Mouse (Mus musculus): ENCODE data around the gene Myo9b. TPM values are rescaled to one million over a fixed set of nuclear protein-coding genes. Genes with fewer than 3 reads are reported as not detected.
"Not testable (repeated sequence)": the region's sequence is repeated elsewhere in the genome, so short reads cannot be mapped to it uniquely, and the experiment has no call there.

The Myo9b gene
- polyA plus RNA-seq (2016; fragmentation: Nextera tagmentation; extraction: Ambion mirVana), result 28.8 and 37.1 TPM in 2 replicates

DNA sequence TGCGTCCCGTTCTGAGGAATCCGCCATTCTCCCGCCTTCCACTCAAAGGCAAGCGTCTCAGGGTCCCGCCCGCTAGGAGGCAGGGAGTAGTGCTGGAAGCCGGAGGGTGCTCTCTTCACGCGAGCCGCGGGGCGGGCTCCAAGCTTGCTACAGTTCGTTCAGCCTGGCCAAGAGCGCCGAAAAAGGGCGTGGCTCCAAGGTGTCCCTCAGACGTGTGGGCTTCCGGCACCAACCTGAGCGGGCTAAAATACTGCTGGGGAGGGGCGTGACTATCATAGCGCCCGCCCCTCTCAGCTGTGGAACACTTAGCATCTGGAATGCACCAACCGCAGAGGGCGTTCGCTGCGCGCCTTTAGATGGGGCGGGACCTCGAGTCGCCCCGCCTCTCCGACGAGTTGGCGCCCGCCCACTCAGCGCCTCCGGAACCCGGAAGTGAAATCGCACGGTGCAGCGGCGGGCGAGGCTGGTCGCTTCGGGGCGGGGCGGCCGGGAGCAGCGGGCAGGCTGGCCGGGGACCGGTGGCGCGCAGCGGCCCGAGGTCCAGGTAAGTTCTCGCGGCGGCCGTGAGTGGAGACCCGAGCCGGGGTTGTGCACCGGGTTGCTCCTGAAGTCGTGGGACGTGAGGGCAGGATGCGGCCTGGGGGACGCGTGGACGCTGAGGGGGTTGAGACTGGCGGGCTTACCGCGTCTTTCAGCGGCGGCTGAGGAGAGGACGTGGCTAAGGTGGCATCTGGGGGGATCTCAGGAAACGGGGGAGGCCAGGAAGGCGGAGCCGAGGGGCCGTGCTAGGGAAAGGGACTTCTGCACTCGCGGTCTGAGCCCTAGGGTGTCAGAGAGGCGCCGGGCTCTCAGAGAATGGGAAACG is at the start of gene Myo9b, which contains the start of gene Haus8:
Myo9b (plus strand) TSS at position 429 of the 865 bp plus-strand sequence.
Haus8 (minus strand) TSS at position 649 of the 865 bp plus-strand sequence.
- Histone ChIP-seq H3K4me1 (replicated peaks) (peaks cover 23% of the 10 kb centered on the region), H3K4me3 (replicated peaks) (peak within 1 kb of the TSS; percentile 78), H3K9ac (replicated peaks) (peak within 1 kb of the TSS; percentile 76), H3K27me3 (no peaks in the 10 kb centered on the region), H3K4me2 (peak within 1 kb of the TSS; percentile 81), H3K36me3 (peaks cover 16% of the 10 kb centered on the region; the same call in 1 of the 2 replicates), H3K9me3 (no peaks in the 10 kb centered on the region), H3K27ac (peak within 1 kb of the TSS; percentile 84)
- peak; percentile 99 for ATAC-seq (ENCODE audit: insufficient number of reproducible peaks, insufficient read depth, low FRiP score, low TSS enrichment, low read depth)
- WGBS, result under 1% methylated on average over 84 of the region's 84 CpGs

DNA sequence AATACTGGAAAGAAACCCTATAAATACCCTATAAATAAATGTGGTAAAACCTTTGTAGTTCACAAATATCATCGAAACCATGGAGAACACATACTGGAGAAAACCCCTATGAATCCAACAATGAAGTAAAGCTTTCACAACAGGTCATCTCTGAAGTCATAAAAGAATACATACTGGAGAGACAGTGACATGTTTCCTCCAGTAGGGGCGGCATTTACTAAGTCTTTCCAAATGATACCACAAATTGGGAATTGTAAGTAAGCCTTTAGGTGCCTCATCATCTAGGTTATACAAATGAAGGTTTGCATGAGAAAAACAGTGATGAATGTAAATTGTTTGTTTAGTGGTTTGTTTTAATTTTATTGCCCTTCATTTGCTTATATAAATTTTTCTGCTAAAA is 48.0 kb upstream of the Myo9b start:
- Histone ChIP-seq H3K9me3 (no peaks in the 10 kb centered on the region), H3K27ac (no peak overlapping the region), H3K4me3 (replicated peaks) (no peak overlapping the region), H3K4me2 (no peak overlapping the region), H3K4me1 (replicated peaks) (no peaks in the 10 kb centered on the region), H3K36me3 (no peaks in the 10 kb centered on the region), H3K9ac (replicated peaks) (no peak overlapping the region), H3K27me3 (no peaks in the 10 kb centered on the region)
- WGBS, result 50% methylated on average over 2 of the region's 2 CpGs
- ATAC-seq (ENCODE audit: insufficient number of reproducible peaks, insufficient read depth, low FRiP score, low TSS enrichment, low read depth), result no peak

DNA sequence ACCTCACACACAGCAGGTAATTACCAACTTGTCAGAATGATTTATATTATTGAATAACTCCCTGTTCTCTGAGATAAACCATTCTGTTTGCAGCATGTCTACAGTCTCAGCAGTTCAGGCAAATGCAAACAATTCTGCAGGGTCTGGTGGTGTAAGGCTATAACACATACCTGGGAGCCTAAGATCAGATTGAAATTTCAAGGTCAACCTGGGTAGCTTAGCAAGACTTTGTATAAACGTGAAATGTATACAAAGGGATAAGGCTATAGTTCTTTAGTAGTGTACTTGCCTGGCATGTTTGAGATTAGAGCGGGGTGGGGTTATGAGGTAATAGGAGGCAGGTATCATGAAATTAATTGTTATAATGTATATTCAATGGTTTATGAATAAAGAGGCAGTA is 29.8 kb upstream of the Myo9b start:
- Histone ChIP-seq H3K4me1 (replicated peaks) (no peaks in the 10 kb centered on the region), H3K27me3 (no peaks in the 10 kb centered on the region), H3K4me2 (no peak overlapping the region), H3K4me3 (replicated peaks) (no peak overlapping the region), H3K9me3 (no peaks in the 10 kb centered on the region), H3K9ac (replicated peaks) (no peak overlapping the region), H3K36me3 (no peaks in the 10 kb centered on the region), H3K27ac (no peak overlapping the region)
- 85% methylated on average over 2 of the region's 2 CpGs for WGBS
- no peak for ATAC-seq (ENCODE audit: insufficient number of reproducible peaks, insufficient read depth, low FRiP score, low TSS enrichment, low read depth)

DNA sequence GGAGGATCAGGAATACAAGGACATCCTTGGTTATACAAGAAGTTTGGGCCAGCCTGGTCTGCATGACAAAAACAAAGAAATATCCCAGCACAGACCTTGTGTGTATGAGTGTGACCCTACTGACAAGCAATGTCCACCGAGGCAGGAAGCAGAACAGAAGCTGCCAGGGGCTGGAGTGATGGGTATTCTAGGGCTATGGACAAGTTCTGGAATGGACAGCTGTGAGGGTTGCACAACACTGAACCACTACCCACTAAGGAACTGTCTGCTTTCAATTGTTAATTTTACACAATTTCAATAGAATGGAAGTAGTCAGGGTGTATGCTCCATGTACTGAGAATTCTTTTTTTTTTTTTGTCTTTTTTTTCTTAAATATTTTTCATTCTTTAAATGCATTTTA is 24.3 kb upstream of the Myo9b start:
- no peak for ATAC-seq (ENCODE audit: insufficient number of reproducible peaks, insufficient read depth, low FRiP score, low TSS enrichment, low read depth)
- Histone ChIP-seq H3K9ac (replicated peaks) (no peak overlapping the region), H3K4me2 (no peak overlapping the region), H3K27ac (no peak overlapping the region), H3K36me3 (peaks cover 26% of the 10 kb centered on the region), H3K4me3 (replicated peaks) (no peak overlapping the region), H3K27me3 (no peaks in the 10 kb centered on the region), H3K4me1 (replicated peaks) (no peaks in the 10 kb centered on the region), H3K9me3 (no peaks in the 10 kb centered on the region)
- 88% methylated on average over 1 of the region's 1 CpGs for WGBS

DNA sequence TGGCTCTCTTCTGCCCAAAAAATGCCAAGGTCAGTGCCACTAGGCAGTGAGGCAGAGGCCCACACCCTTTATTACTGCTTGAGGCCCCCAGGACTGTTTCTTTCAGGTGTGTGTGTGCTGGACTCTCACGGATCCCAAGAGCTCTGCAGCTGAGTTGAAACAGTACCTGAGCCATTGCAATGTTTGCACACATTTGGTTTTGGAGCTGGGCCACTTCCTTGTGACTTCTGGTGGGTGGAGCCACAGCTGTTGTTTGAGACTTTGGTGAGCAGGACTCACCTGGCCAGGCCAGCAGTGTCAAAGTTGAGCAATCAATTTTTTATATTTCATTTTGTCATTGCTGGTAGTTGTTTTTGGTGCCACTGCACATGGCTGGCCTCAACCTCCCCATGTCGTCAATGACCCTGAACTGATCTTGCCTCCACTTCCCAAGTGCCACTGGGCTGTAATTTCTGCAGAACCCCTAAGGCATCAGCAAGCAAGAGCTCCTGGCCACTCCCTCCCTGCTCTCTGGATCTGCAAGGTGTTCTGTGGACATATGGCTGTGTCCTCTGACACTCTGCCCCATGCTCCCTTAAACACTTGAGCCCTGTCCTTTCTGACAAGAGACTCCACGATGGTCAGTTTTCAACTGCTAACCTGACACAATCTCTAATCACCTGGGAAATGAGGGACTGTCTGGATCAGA is 15.8 kb upstream of the Myo9b start:
- H3K27ac ChIP-seq, result no peak overlapping the region
- no peak overlapping the region for H3K9ac ChIP-seq (replicated peaks)
- H3K4me2 ChIP-seq, result no peak overlapping the region
- 95% methylated on average over 3 of the region's 3 CpGs for WGBS
- ATAC-seq (ENCODE audit: insufficient number of reproducible peaks, insufficient read depth, low FRiP score, low TSS enrichment, low read depth), result no peak
- no peak overlapping the region for H3K4me3 ChIP-seq (replicated peaks)
- H3K4me1 ChIP-seq (replicated peaks), result no peaks in the 10 kb centered on the region
- no peaks in the 10 kb centered on the region for H3K27me3 ChIP-seq
- H3K9me3 ChIP-seq, result no peaks in the 10 kb centered on the region
- peaks cover 69% of the 10 kb centered on the region for H3K36me3 ChIP-seq

- no peaks in the 10 kb centered on the region for H3K9me3 ChIP-seq
- ATAC-seq (ENCODE audit: insufficient number of reproducible peaks, insufficient read depth, low FRiP score, low TSS enrichment, low read depth), result no peak
- H3K4me3 ChIP-seq (replicated peaks), result no peak overlapping the region
- H3K4me1 ChIP-seq (replicated peaks), result no peaks in the 10 kb centered on the region
- H3K9ac ChIP-seq (replicated peaks), result no peak overlapping the region
- peaks cover 56% of the 10 kb centered on the region for H3K36me3 ChIP-seq
- no peak overlapping the region for H3K27ac ChIP-seq
- no peak overlapping the region for H3K4me2 ChIP-seq
- H3K27me3 ChIP-seq, result no peaks in the 10 kb centered on the region
Observed at GRCm38 (mm10) chr8:71261234-71261633, 11.3 kb upstream of the Myo9b start.

- H3K36me3 ChIP-seq, result peaks cover 22% of the 10 kb centered on the region
- peaks cover 9% of the 10 kb centered on the region for H3K4me1 ChIP-seq (replicated peaks)
- no peak for ATAC-seq (ENCODE audit: insufficient number of reproducible peaks, insufficient read depth, low FRiP score, low TSS enrichment, low read depth)
- H3K9ac ChIP-seq (replicated peaks), result no peak overlapping the region
- H3K4me2 ChIP-seq, result no peak overlapping the region
- WGBS, result 98% methylated on average over 2 of the region's 2 CpGs
- no peaks in the 10 kb centered on the region for H3K27me3 ChIP-seq
- H3K27ac ChIP-seq, result no peak overlapping the region
- H3K4me3 ChIP-seq (replicated peaks), result no peak overlapping the region
- no peaks in the 10 kb centered on the region for H3K9me3 ChIP-seq
Observed at GRCm38 (mm10) chr8:71267690-71268089, 4.8 kb upstream of the Myo9b start.

- not testable (repeated sequence) for H3K9me3 ChIP-seq; H3K4me3 ChIP-seq (replicated peaks); H3K9ac ChIP-seq (replicated peaks); H3K4me2 ChIP-seq; H3K27ac ChIP-seq; ATAC-seq (ENCODE audit: insufficient number of reproducible peaks, insufficient read depth, low FRiP score, low TSS enrichment, low read depth); H3K27me3 ChIP-seq
- 97% methylated on average over 6 of the region's 6 CpGs for WGBS
- peaks cover 16% of the 10 kb centered on the region; the same call in 1 of the 2 replicates for H3K36me3 ChIP-seq
- peaks cover 10% of the 10 kb centered on the region for H3K4me1 ChIP-seq (replicated peaks)
Observed at GRCm38 (mm10) chr8:71268286-71268685, 4.2 kb upstream of the Myo9b start.

DNA sequence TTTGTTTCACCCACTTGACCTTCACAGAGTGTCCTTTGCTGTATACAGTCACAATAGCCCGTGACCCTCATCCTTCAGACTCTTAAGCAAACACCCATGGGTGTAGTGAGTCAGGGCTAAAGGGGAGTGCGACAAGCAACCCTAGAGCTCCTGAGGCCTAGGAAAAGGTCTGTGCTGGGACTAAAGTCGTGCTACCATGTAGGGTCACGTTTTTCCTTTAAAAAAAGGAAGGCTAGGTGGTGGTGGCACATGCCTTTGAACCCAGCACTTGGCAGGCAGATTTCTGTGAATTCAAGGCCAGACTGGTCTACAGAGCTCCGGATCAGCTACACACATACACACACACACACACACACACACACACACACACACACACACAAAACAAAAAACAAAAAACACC is 884 bp upstream of the Myo9b start:
- Histone ChIP-seq H3K27me3 (no peaks in the 10 kb centered on the region), H3K4me1 (replicated peaks) (peaks cover 23% of the 10 kb centered on the region), H3K4me3 (replicated peaks) (peak overlapping the region; percentile 78), H3K27ac (peak overlapping the region; percentile 84), H3K36me3 (peaks cover 16% of the 10 kb centered on the region; the same call in 1 of the 2 replicates), H3K9me3 (no peaks in the 10 kb centered on the region), H3K9ac (replicated peaks) (peak overlapping the region; percentile 74), H3K4me2 (peak overlapping the region; percentile 81)
- ATAC-seq (ENCODE audit: insufficient number of reproducible peaks, insufficient read depth, low FRiP score, low TSS enrichment, low read depth), result 0 out of 2 replicates have a peak, but pooled peaks have one; percentile 0
- 28% methylated on average over 5 of the region's 5 CpGs for WGBS

GRCm38 (mm10) chr8:71273151-71273510 is 617 bp downstream of the Myo9b start:
- H3K4me2 ChIP-seq, result peak overlapping the region; percentile 81
- H3K27ac ChIP-seq, result peak overlapping the region; percentile 84
- no peaks in the 10 kb centered on the region for H3K9me3 ChIP-seq
- H3K4me3 ChIP-seq (replicated peaks), result peak overlapping the region; percentile 78
- no peaks in the 10 kb centered on the region for H3K27me3 ChIP-seq
- H3K4me1 ChIP-seq (replicated peaks), result peaks cover 23% of the 10 kb centered on the region
- H3K36me3 ChIP-seq, result peaks cover 16% of the 10 kb centered on the region; the same call in 1 of the 2 replicates
- no peak for ATAC-seq (ENCODE audit: insufficient number of reproducible peaks, insufficient read depth, low FRiP score, low TSS enrichment, low read depth)
- peak overlapping the region; percentile 76 for H3K9ac ChIP-seq (replicated peaks)
- WGBS, result 1% methylated on average over 14 of the region's 14 CpGs

GRCm38 (mm10) chr8:71274478-71274877 is 2.0 kb downstream of the Myo9b start:
- Histone ChIP-seq H3K27me3 (no peaks in the 10 kb centered on the region), H3K27ac (no peak overlapping the region), H3K4me2 (no peak overlapping the region), H3K4me1 (replicated peaks) (peaks cover 24% of the 10 kb centered on the region), H3K4me3 (replicated peaks) (no peak overlapping the region), H3K9ac (replicated peaks) (no peak overlapping the region), H3K36me3 (peaks cover 20% of the 10 kb centered on the region; the same call in 1 of the 2 replicates), H3K9me3 (no peaks in the 10 kb centered on the region)
- ATAC-seq (ENCODE audit: insufficient number of reproducible peaks, insufficient read depth, low FRiP score, low TSS enrichment, low read depth), result no peak
